Mouse (Mus musculus) thymus, adult 2 months (tissue): ENCODE measurements around the gene Smg6.

Experiments used
- CTCF ChIP-seq: fragments of 200-500 bp; IDR thresholded peaks from 2 replicates; pipeline ENCODE4 v1.5.1; 2012; ENCODE audit warnings: mild to moderate bottlenecking, control low read depth, low read length, moderate library complexity, borderline replicate concordance; ENCODE audit not compliant: control insufficient read depth, poor library complexity, insufficient read depth; ENCODE audit errors: extremely low read depth
- POLR2A ChIP-seq: fragments of 200-500 bp; IDR thresholded peaks from 2 replicates; pipeline ENCODE4 v1.6.1; 2012; ENCODE audit warnings: mild to moderate bottlenecking, low read length, control low read depth, moderate library complexity; ENCODE audit not compliant: control insufficient read depth, poor library complexity, insufficient read depth; ENCODE audit errors: extremely low read depth

- TF ChIP-seq CTCF (no peak), POLR2A (no peak)
These were observed 101.4 kb downstream of the Smg6 start for GRCm38 (mm10) chr11:75026977-75027376.
